Mouse (Mus musculus): ENCODE results near the gene Smr3a. TPM values are rescaled to one million over a fixed set of nuclear protein-coding genes. Genes with fewer than 3 reads are reported as not detected.

The Smr3a gene
- not detected in 2 replicates for polyA plus RNA-seq (2015; fragmentation: Nextera tagmentation; extraction: Ambion mirVana)

- Histone ChIP-seq H3K27me3 (ENCODE audit: control insufficient read depth, insufficient read depth, low read depth, low read length) (no peaks in the 10 kb centered on the region), H3K4me1 (ENCODE audit: control insufficient read depth, low read depth, low read length) (no peaks in the 10 kb centered on the region), H3K9ac (ENCODE audit: low read depth, low read length) (no peak within 1 kb of the TSS), H3K4me2 (ENCODE audit: low read depth, low read length) (no peak within 1 kb of the TSS), H3K27ac (ENCODE audit: low read length) (no peak within 1 kb of the TSS), H3K9me3 (replicated peaks; ENCODE audit: control insufficient read depth, low read length) (no peaks in the 10 kb centered on the region), H3K4me3 (ENCODE audit: low read depth, low read length) (no peak within 1 kb of the TSS), H3K36me3 (ENCODE audit: control insufficient read depth, insufficient read depth) (no peaks in the 10 kb centered on the region)
- ATAC-seq (ENCODE audit: low read depth) = no peak
- 71% methylated on average over 3 of the region's 3 CpGs for WGBS (ENCODE audit: insufficient replicate concordance)
These were observed at the start of gene Smr3a for GRCm38 (mm10) chr5:88002249-88002648. Gene Smr3a (plus strand): TSS chr5:88002549.

- 29% methylated on average over 2 of the region's 2 CpGs for WGBS (ENCODE audit: insufficient replicate concordance)
- no peaks in the 10 kb centered on the region for H3K27me3 ChIP-seq (ENCODE audit: control insufficient read depth, insufficient read depth, low read depth, low read length)
- no peak within 1 kb of the TSS for H3K4me3 ChIP-seq (ENCODE audit: low read depth, low read length)
- no peaks in the 10 kb centered on the region for H3K4me1 ChIP-seq (ENCODE audit: control insufficient read depth, low read depth, low read length)
- no peak within 1 kb of the TSS for H3K9ac ChIP-seq (ENCODE audit: low read depth, low read length)
- no peak within 1 kb of the TSS for H3K27ac ChIP-seq (ENCODE audit: low read length)
- no peak for ATAC-seq (ENCODE audit: low read depth)
- no peak within 1 kb of the TSS for H3K4me2 ChIP-seq (ENCODE audit: low read depth, low read length)
- H3K9me3 ChIP-seq (replicated peaks; ENCODE audit: control insufficient read depth, low read length) = no peaks in the 10 kb centered on the region
- no peaks in the 10 kb centered on the region for H3K36me3 ChIP-seq (ENCODE audit: control insufficient read depth, insufficient read depth)
These were observed 33.1 kb upstream of the Smr3a start, which contains the start of the genes 2310003L06Rik and Gm28434 for GRCm38 (mm10) chr5:87969201-87969600. Gene 2310003L06Rik (plus strand): TSS chr5:87969459. Gene Gm28434 (plus strand): TSS chr5:87969517.

- Histone ChIP-seq H3K9me3 (replicated peaks; ENCODE audit: control insufficient read depth, low read length) (no peaks in the 10 kb centered on the region), H3K9ac (ENCODE audit: low read depth, low read length) (no peak within 1 kb of the TSS), H3K27ac (ENCODE audit: low read length) (no peak within 1 kb of the TSS), H3K27me3 (ENCODE audit: control insufficient read depth, insufficient read depth, low read depth, low read length) (no peaks in the 10 kb centered on the region), H3K4me2 (ENCODE audit: low read depth, low read length) (no peak within 1 kb of the TSS), H3K36me3 (ENCODE audit: control insufficient read depth, insufficient read depth) (no peaks in the 10 kb centered on the region), H3K4me1 (ENCODE audit: control insufficient read depth, low read depth, low read length) (no peaks in the 10 kb centered on the region), H3K4me3 (ENCODE audit: low read depth, low read length) (no peak within 1 kb of the TSS)
- WGBS (ENCODE audit: insufficient replicate concordance) = 56% methylated on average over 3 of the region's 3 CpGs
- no peak for ATAC-seq (ENCODE audit: low read depth)
These were observed 23.2 kb upstream of the Smr3a start, which contains the start of gene Cabs1 for GRCm38 (mm10) chr5:87979139-87979538. Gene Cabs1 (plus strand): TSS chr5:87979439.

GRCm38 (mm10) chr5:87982468-87983214 is 19.7 kb upstream of the Smr3a start:
- H3K9ac ChIP-seq (ENCODE audit: low read depth, low read length) = no peak overlapping the region
- no peak for ATAC-seq (ENCODE audit: low read depth)
- H3K27me3 ChIP-seq (ENCODE audit: control insufficient read depth, insufficient read depth, low read depth, low read length) = no peaks in the 10 kb centered on the region
- H3K36me3 ChIP-seq (ENCODE audit: control insufficient read depth, insufficient read depth) = no peaks in the 10 kb centered on the region
- no peaks in the 10 kb centered on the region for H3K4me1 ChIP-seq (ENCODE audit: control insufficient read depth, low read depth, low read length)
- H3K27ac ChIP-seq (ENCODE audit: low read length) = no peak overlapping the region
- H3K4me3 ChIP-seq (ENCODE audit: low read depth, low read length) = no peak overlapping the region
- no peaks in the 10 kb centered on the region for H3K9me3 ChIP-seq (replicated peaks; ENCODE audit: control insufficient read depth, low read length)
- WGBS (ENCODE audit: insufficient replicate concordance) = 38% methylated on average over 3 of the region's 3 CpGs
- no peak overlapping the region for H3K4me2 ChIP-seq (ENCODE audit: low read depth, low read length)

- Histone ChIP-seq H3K9me3 (replicated peaks; ENCODE audit: control insufficient read depth, low read length) (no peaks in the 10 kb centered on the region), H3K27me3 (ENCODE audit: control insufficient read depth, insufficient read depth, low read depth, low read length) (no peaks in the 10 kb centered on the region), H3K4me2 (ENCODE audit: low read depth, low read length) (no peak overlapping the region), H3K36me3 (ENCODE audit: control insufficient read depth, insufficient read depth) (no peaks in the 10 kb centered on the region), H3K4me1 (ENCODE audit: control insufficient read depth, low read depth, low read length) (no peaks in the 10 kb centered on the region), H3K4me3 (ENCODE audit: low read depth, low read length) (no peak overlapping the region), H3K9ac (ENCODE audit: low read depth, low read length) (no peak overlapping the region), H3K27ac (ENCODE audit: low read length) (no peak overlapping the region)
- no peak for ATAC-seq (ENCODE audit: low read depth)
These were observed 2.9 kb downstream of the Smr3a start for GRCm38 (mm10) chr5:88005241-88005640.

Other genes starting within 250 kb of the Smr3a start
- gene Csn1s2a, start 228.0 kb upstream of the Smr3a start, polyA plus RNA-seq (2015; fragmentation: Nextera tagmentation; extraction: Ambion mirVana) = not detected in 2 replicates
- not detected in 2 replicates for gene Csn1s2b, start 194.5 kb upstream of the Smr3a start, polyA plus RNA-seq (2015; fragmentation: Nextera tagmentation; extraction: Ambion mirVana)
- gene Prr27, start 176.9 kb upstream of the Smr3a start, polyA plus RNA-seq (2015; fragmentation: Nextera tagmentation; extraction: Ambion mirVana) = not detected in 2 replicates
- not detected in 2 replicates for gene Odam, start 117.5 kb upstream of the Smr3a start, polyA plus RNA-seq (2015; fragmentation: Nextera tagmentation; extraction: Ambion mirVana)
- not detected in 2 replicates for gene Csn3, start 77.0 kb upstream of the Smr3a start, polyA plus RNA-seq (2015; fragmentation: Nextera tagmentation; extraction: Ambion mirVana)
- not detected in 2 replicates for gene 2310003L06Rik, start 33.1 kb upstream of the Smr3a start, polyA plus RNA-seq (2015; fragmentation: Nextera tagmentation; extraction: Ambion mirVana)
- gene Gm28434, start 33.0 kb upstream of the Smr3a start, polyA plus RNA-seq (2015; fragmentation: Nextera tagmentation; extraction: Ambion mirVana) = not detected in 2 replicates
- not detected in 2 replicates for gene Cabs1, start 23.1 kb upstream of the Smr3a start, polyA plus RNA-seq (2015; fragmentation: Nextera tagmentation; extraction: Ambion mirVana)
- not detected in 2 replicates for gene Smr2, start 84.0 kb downstream of the Smr3a start, polyA plus RNA-seq (2015; fragmentation: Nextera tagmentation; extraction: Ambion mirVana)
- not detected in 2 replicates for gene Gm11116, start 109.0 kb downstream of the Smr3a start, polyA plus RNA-seq (2015; fragmentation: Nextera tagmentation; extraction: Ambion mirVana)
- not detected in 2 replicates for gene Gm11115, start 151.6 kb downstream of the Smr3a start, polyA plus RNA-seq (2015; fragmentation: Nextera tagmentation; extraction: Ambion mirVana)